Mouse (Mus musculus) C2C12 (cell line): ENCODE data around the gene Bspry.

Experiments
- CEBPB ChIP-seq: IDR thresholded peaks from one replicate; pipeline ENCODE4 v1.6.1; 2011; ENCODE audit warnings: low read depth, mild to moderate bottlenecking, control low read depth, moderate library complexity
- CTCF ChIP-seq: IDR thresholded peaks from one replicate; pipeline ENCODE4 v1.5.1; 2011; ENCODE audit not compliant: control insufficient read depth, insufficient read depth, insufficient read length
- MAX ChIP-seq: IDR thresholded peaks from one replicate; pipeline ENCODE4 v1.6.1; 2011; ENCODE audit warnings: mild to moderate bottlenecking, control low read depth
- MYOD1 ChIP-seq: IDR thresholded peaks from one replicate; pipeline ENCODE4 v1.6.1; 2011; ENCODE audit warnings: low read depth; ENCODE audit not compliant: control insufficient read depth, insufficient read length
- MYOG ChIP-seq: IDR thresholded peaks from one replicate; pipeline ENCODE4 v1.6.1; 2011; ENCODE audit not compliant: control insufficient read depth, insufficient read length; ENCODE audit errors: extremely low read depth
- USF1 ChIP-seq: IDR thresholded peaks from one replicate; pipeline ENCODE4 v1.6.1; 2011; ENCODE audit warnings: low read depth, mild to moderate bottlenecking, control low read depth, moderate library complexity

DNA sequence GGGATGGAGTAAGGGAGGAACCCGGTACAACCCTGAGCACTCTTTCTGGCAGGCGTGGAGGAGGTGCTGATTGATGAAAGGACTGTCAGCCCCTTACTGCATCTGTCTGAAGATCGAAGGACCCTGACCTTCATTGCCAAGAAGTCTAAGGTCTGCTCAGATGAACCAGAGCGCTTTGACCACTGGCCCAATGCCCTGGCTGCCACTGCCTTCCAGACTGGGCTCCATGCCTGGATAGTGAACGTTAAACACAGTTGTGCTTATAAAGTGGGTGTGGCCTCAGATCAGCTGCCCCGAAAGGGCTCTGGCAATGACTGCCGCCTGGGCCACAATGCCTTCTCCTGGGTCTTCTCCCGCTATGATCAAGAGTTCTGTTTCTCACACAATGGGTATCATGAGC, 16.1 kb downstream of the Bspry start:
- TF ChIP-seq CTCF (no peak), CEBPB (no peak), USF1 (no peak), MAX (no peak), MYOD1 (no peak), MYOG (no peak)
